Mouse (Mus musculus) T-helper 17 cell (primary cell): ENCODE measurements around the gene Per1.

ENCODE experiments used
- in situ Hi-C, 2 experiments: fragments of 300-600 bp; cut with MboI, MseI; formaldehyde crosslinking; loops; 1 replicate in 1 of 2; 2 replicates in 1 of 2; pipeline ENCODE4 v1.15.1; 2025; ENCODE audit warnings: high pct_unique_total_duplicates in 2 of 2

Gene Per1

DNA sequence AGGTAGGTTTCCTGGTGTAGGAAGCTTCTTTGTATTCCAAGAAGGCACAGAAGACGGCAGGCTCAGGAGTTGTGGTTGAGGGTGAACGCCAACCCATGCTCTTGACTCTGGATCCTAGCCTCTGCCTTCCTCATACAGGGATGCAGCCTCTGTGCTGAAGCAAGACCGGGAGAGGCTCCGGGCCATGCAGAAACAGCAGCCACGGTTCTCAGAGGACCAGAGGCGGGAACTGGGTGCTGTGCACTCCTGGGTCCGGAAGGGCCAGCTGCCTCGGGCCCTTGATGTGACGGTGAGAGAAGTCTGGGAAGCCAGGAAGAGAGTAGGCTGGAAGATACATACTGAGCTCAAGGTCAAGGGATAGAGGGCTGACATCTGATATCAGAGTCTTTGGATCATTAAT is 13.2 kb downstream of the Per1 start:
- in situ Hi-C loops, result loop anchor here in 1 of 2 experiments (10.0 kb wide), 1 partner anchor 907 kb away; the partner anchor contains the start of genes Acadvl and Dlg4

DNA sequence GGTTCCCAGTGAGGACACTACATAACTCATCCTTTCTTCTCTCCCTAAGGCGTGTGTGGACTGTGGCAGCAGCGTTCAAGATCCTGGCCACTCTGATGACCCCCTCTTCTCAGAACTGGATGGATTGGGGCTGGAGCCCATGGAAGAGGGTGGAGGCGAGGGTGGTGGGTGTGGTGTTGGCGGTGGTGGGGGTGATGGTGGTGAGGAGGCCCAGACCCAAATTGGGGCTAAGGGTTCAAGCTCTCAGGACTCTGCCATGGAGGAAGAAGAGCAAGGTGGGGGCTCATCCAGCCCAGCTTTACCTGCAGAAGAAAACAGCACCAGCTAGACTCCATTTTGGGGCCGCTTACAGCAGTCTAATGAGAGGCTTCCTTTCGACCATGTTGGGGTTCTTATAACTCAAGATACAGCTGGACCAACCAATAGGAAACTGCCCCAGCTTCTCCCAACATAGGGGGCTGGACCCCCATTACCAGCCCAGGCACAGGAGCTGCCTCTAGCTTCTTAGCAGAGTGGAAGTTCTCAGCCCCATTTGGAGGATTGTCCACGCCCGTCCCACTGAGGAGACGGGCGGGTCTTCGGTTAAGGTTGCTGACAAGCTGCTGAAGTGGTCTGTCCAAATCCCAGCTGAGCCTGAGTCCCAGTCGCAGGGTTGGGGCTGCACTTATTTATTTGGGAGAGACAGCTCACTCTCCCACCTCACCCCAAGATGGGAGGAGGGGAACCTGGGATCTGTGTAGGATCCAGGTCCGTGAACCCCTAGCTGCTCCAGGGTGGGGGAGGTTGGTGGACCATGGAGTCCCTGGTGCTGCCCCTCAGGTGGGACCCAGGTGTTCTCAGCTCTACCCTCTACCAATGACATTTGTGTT is 14.2 kb downstream of the Per1 start:
- in situ Hi-C loops, result loop anchor here in 1 of 2 experiments (10.0 kb wide), 1 partner anchor 906 kb away; the partner anchor contains the start of genes Acadvl and Dlg4

DNA sequence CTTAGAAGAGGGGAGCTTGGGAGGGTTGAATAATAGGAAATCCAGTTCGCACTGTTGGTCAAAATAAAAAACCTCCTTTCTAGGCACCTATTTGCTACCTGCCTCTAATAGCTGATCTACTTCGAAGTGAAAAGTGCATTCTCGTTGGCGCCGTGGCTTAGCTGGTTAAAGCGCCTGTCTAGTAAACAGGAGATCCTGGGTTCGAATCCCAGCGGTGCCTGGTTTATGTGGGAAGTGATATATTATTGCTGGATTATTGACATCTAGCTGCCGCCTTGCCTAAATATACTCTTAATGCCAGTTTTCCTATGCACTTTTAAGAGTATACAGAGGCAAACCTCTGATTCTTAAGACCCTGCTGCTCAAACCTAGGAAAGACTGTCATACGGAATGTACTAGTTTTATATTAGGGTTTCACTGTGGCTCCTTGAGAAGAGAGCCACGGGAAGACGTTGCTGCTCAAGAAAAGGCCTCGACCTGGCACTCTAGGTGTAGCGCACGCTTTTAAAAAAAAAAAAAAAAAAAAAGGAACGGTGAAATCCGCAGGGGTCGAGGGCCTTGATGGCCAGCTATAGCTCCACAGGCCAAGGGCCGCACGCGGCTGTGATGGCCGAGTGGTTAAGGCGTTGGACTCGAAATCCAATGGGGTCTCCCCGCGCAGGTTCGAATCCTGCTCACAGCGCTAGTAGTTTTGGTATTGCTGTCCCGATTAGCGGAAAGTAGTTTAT is 15.5 kb downstream of the Per1 start:
- in situ Hi-C loops, result no loop called here

DNA sequence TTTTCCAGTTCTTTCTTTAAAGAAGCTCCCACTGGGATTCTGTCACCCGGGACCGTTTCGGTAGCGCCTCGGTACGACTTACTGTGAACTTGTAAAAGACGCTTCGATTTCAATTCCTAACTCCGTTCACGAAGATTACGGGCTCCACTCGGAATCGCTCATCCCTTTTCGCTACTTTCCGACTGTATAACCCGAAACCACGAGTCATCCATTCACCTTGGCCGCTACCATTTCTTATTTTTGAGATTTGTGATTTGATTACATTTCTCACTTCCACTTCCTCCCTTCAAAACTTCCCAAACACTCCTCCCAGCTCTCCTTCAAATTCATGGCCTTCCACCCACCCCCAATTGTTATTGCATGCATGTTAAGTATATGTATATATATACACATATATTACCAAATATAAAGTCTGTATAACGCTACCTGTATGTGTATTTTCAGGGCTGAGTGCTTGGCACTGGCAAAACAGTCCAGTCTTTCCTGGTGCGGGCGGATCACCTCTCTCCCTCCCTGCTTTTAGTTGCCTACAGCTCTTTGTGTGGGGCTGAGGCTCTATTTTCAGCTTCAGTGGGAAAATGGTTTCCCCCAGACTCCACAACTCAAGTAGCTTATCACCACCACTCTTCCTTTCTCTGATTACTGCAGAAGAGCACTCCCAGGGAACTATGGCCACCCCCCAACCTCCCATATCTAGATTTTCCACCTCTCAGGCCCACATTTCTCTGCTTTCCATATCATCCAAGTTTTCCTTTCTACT is 16.2 kb downstream of the Per1 start:
- in situ Hi-C loops, result no loop called here

DNA sequence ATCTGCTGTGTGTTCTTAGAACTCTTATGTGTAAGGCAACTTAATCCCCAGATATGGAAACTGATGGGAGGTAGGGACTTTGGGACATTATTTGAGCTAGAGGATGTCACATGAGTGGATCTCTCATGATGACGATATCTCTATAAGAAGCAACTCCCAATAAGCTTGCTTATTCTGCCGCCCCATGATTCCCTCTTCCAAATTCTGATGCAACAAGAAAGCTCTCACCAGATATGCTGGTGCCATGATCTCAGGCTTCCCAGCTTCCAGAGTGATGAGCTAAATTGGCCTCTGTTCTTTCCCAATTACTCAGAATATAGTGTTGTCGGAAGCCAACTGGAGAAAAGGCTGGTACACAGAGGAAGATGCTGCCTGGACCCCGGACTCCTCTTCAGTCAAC is 16.8 kb downstream of the Per1 start:
- in situ Hi-C loops, result no loop called here

DNA sequence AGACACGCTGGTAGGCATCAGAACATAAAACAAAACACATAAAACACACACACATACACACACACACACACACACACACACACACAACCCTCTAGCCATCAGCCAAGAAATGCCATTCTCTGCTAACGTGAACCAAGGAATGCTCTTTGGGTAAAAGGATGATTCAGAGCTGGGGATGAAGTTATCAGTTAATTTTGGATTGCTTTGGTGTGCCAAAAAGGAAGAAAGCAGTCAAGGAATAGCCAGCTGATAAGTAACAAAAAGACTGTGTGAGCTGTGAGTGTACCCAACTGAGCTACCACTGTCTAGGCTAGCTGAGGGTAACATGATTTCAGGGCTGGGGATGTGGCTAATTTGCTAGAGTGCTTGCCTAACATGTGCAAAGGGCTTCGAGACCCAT is 19.0 kb downstream of the Per1 start:
- in situ Hi-C loops, result no loop called here

DNA sequence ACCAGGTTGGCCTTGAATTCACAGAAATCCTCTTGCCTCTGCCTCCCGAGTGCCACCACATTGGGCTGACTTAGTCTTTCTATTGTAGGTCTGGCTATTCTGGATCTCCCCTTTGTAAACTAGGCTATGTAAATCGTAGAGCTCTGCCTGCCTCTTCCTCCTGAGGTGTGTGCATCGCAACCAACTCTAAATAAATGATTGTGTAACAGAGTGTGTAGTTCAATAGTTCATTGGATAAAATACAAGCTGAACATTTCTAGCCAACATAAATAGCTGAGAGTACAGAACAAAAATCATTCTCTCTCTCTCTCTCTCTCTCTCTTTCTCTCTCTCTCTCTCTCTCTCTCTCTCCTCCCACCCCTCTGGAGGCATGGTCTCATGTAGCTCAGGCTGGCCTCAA is 19.6 kb downstream of the Per1 start:
- in situ Hi-C loops, result no loop called here

DNA sequence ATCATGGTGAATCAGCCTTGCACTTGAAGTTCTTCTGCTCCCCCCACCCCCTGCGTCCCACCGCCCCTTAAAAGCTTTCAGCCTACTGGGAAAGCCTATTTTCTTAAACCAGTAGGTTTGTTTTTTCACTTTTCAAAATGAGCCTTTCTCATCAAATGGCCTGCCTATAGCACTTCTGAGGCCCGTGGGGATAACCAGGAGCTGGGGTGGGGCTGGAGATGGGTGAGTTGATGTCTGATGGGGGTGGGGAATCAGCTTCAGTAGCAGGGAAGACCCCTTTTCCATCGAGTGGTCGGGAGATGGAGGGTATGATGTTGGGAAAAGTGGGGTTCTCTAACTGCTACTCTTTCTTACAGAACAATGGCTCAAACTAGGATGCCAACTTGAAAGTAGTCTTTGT is 21.8 kb downstream of the Per1 start:
- in situ Hi-C loops, result no loop called here

DNA sequence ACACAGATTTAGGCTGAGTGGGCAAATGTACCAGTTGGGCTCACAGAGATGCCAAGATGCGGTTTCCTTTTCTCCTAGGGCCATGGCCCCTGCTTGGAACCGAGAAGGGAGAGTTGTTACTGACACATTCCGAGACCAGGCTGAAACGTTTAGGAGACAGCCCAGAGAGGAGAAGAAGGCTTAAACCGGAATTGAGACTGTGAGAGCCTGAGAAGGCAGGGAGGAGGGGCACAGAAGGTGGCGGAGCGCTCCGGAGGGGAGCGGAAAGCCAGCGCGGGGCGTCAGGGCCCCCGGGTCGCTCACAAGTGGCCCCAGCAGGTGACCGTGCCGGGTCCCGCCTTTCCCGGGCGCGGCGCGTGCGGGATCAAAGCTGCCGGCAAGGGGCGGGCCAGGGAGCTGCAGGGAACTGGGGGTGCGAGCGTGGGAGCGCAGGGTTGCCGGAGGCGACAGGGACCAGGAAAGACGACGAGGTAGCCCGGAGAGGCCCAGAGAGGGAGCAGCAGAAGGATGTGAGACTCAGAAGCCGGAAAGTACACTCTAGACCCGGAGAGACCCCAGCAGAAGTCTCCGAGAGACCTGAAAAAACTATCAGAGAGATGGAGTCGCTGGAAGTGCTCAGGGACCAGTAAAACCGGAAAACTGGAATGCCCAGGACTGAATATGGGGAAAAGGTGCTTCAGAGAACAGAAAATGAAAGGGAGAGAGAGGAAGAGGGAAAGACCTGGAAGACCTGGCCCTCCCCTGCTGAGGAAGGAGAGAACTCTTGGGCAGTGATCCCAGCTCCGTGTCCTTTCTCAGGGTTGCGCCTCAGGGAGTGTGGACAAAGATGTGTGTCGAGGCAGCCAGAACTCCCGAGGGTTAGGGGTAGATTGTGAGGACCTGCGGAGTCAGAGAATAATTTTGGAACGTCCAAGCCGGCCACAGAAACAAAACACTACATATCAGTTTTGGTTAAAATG is 23.0 kb downstream of the Per1 start:
- in situ Hi-C loops, result no loop called here

DNA sequence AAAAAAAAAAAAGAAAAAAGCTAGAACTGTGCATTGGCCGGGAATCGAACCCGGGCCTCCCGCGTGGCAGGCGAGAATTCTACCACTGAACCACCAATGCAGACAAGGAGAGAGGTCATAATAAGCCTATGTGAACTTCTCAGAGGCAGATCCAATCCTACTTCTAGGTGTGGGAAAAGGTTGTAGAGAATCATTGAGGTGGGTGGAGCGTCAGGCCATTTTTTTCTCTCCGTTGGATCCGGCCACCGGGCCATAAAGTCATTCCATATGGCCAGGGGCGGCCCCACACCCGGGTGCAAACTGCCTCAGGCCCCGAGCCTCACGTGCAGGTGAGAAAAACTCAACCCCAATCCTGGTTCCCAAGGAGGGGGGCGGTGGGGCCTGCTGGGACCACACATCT is 23.7 kb downstream of the Per1 start:
- in situ Hi-C loops, result no loop called here

DNA sequence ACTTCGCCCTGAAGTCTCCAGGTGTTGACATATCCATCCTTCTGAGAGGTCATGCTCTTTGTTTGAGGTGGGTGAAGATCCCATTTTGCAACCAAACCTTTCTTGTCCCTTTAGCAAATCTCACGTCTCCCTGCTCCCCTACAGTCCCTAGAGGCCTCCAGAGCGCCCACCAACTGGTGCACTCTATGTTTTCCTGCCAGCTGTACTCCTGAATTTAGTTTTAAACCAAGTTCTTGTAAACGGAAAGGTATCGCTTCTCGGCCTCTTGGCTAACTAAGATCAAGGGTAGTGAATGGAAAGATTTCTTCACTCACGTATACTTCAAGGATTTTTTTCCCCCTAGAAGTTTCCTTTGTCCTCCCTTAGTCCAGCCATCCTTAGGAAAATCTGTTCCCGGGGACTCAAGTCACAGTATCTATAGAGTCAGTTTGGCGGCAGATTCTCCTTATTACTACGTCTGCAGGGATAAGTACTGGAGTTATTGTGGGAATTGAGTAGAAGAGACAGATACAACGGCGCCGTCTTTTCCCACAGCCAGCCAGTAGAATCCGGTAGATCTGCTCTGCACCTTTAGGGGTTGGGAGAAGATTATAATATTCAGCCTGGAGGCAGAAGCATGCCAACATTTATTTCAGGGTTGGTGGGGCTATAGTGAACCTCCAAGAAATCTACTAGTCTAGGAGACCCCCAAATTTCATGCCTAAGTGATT is 24.6 kb downstream of the Per1 start:
- in situ Hi-C loops, result loop anchor here (5.0 to 10.0 kb wide), 2 partner anchors 57 to 265 kb away; no protein-coding TSS in a partner anchor

DNA sequence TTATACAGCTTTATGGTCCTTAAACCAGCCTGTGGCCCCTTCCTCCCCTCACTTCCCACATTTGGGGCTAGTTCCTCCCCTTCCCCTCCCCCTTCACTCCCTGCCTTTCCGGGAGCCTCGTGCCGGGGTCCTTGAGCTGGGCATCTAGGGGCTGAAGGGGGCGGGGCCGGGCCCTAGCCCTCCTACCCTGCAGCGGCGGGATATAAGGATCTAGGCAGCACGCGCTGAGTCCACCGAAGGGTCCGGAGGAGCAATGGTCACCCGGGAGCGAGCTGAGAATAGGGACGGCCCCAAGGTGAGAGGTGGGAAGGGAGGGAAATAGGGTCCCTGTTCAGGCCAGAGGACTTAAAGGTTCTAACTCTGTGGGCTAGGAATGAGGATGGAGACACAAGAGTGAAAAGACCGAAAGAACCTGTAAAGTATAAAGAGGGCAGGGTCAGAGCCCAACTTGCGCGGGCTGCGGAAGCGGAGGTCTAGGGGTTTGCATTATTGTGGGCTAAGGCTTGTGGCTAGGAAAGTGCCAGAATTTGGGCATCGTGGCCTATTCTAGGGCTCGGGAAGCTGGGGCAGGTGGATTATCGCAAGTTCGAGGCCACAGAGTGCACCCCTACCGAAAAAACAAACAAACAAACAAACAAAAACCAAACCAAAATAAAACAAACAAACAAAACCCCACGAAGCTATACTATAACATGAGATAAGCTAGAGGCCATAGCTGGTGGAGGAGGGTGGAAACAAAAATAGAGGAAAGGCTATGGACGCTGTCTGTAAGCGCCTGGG is 25.4 kb downstream of the Per1 start, which contains the start of gene Hes7:
Gene Hes7 (plus strand): TSS at position 184 of the 780 bp plus-strand sequence.
- in situ Hi-C loops, result loop anchor here (5.0 to 10.0 kb wide), 2 partner anchors 58 to 266 kb away; no protein-coding TSS in a partner anchor

DNA sequence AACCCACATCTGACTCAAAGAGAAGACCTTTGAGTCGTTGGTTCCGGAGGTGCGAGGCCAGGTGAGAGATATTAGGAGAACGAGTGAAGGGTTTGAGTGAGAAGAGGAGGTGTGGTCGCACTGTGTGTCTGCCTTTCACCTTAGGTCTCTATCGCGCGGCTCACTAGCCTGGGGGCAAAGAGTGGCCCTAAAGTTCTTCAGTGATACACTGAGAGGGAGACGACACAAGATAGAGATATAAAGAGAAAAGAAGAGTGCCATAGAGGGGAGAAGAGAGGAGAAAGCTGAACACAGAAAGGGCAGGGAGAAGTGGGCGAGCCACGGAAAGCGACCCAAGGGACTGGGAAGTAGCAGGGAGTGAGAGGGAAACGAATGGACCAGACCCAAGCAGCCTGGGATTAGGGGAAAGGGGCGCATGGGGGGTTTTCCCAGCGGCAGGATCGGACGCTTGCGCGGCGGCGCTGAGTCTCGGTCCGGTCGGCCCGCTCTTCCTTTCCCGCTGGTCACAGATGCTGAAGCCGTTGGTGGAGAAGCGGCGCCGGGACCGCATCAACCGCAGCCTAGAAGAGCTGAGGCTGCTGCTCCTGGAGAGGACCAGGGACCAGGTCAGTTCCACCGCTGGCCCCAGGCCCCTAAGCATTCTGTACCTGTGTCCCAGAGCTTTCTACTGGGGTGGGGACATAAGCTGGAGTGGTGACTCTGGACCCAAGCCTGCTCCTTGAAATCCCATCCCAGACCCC is 26.2 kb downstream of the Per1 start:
- in situ Hi-C loops, result loop anchor here (5.0 to 10.0 kb wide), 2 partner anchors 59 to 266 kb away; no protein-coding TSS in a partner anchor

DNA sequence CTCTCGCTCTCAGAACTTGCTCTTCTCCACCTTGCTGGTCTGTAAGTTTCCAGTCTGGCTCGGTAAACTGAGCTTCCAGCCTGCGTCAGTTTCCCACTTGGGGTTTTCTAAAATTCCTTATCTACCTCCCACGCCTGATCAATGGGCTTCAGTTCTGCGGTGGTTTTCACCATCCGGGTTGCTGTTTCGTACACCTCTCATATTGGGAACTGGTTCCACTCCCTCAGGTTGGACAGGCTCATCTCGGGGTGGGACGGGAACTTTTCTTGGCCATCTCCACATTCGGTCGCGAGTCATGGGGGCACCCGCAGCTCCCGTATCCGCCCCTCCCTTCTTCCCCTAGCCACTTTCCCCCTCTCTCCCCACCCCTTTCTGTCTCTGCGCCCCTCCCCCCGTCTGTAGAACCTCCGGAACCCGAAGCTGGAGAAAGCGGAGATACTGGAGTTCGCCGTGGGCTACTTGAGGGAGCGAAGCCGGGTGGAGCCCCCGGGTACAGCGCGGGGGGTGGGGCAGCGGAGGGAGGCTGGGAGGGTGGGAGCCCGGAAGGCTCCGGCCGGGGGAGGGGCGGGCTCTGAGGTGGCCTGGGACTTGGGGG is 26.8 kb downstream of the Per1 start:
- in situ Hi-C loops, result loop anchor here (5.0 to 10.0 kb wide), 2 partner anchors 60 to 267 kb away; no protein-coding TSS in a partner anchor

DNA sequence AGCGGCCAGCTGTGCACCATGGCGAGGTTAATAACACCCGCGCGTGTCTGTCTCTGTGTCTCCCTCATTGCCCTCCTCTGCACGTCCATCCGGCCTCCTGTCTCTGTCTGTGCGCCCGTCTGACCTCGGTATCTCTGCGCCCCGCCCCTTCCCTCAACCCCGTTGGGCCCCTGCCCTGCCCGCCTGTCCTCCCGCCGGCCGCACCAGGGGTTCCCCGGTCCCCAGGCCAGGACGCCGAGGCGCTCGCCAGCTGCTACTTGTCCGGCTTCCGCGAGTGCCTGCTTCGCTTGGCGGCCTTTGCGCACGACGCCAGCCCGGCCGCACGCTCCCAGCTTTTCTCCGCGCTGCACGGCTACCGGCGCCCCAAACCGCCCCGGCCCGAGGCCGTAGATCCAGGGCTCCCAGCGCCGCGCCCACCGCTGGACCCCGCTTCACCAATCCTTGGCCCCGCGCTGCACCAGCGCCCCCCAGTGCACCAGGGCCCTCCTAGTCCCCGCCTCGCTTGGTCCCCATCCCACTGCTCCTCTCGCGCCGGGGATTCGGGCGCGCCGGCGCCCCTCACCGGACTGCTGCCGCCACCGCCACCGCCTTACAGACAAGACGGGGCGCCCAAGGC is 27.4 kb downstream of the Per1 start, which contains the start of gene 9130213A22Rik:
Gene 9130213A22Rik (minus strand): TSS at position 254 of the 616 bp plus-strand sequence.
- in situ Hi-C loops, result loop anchor here (5.0 to 10.0 kb wide), 2 partner anchors 60 to 268 kb away; no protein-coding TSS in a partner anchor

DNA sequence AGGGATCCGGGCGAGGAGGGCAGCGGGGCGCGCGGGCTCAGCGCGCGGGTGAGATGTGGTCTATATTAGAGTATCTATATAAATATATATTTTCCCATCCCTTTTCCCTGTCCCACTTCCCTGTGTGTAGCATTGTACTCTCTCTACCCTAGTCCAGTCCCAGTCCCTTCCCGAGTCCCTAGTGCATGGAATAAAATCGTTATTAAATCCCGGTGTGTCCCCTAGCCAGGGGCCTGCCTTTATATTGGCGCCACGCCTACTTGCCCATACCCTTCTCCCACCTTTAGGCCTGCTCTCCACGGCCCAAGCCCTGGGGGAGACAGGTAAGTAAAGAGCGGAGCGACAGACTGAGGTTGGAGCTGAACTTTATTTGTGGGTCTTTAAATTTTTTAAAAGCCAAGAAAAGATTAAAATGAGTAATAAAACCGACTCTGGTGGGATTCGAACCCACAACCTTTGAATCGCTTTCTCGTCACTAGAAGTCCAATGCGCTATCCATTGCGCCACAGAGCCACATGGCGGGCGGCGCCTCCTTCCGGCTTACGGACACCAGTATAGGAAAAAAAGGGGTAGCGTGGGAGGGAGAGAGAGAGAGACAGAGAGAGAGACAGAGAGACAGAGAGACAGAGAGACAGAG is 28.2 kb downstream of the Per1 start:
- in situ Hi-C loops, result loop anchor here (5.0 to 10.0 kb wide), 2 partner anchors 61 to 268 kb away; no protein-coding TSS in a partner anchor
